Mouse (Mus musculus) thymus, postnatal 36 days (tissue): ENCODE measurements around the gene Klhl26.

ENCODE experiments used
- DNase-seq, 2 experiments: peaks; one replicate each; pipeline ENCODE4 v3.0.0; 2022; ENCODE audit warnings: mixed read lengths in 2 of 2

Gene Klhl26

GRCm38 (mm10) chr8:70440246-70440645 is 36.5 kb downstream of the Klhl26 start:
- DNase-seq: no peak

GRCm38 (mm10) chr8:70439848-70440179 is 37.0 kb downstream of the Klhl26 start:
- DNase-seq: no peak

GRCm38 (mm10) chr8:70439055-70439847 is 37.5 kb downstream of the Klhl26 start, which contains the start of gene Crtc1:
Crtc1 (minus strand) TSS chr8:70439579.
- peak; percentile 98 for DNase-seq

GRCm38 (mm10) chr8:70438423-70438822 is 38.3 kb downstream of the Klhl26 start:
- no peak for DNase-seq

- no peak for DNase-seq
These were observed 41.6 kb downstream of the Klhl26 start for GRCm38 (mm10) chr8:70435156-70435555.

- DNase-seq: no peak
These were observed 43.7 kb downstream of the Klhl26 start for GRCm38 (mm10) chr8:70432991-70433536.

- DNase-seq: no peak
These were observed 45.6 kb downstream of the Klhl26 start for GRCm38 (mm10) chr8:70431213-70431612.

GRCm38 (mm10) chr8:70426300-70426907 is 50.4 kb downstream of the Klhl26 start:
- peak in 1 of 2 experiments; percentile 12 for DNase-seq

- no peak for DNase-seq
These were observed 54.0 kb downstream of the Klhl26 start for GRCm38 (mm10) chr8:70422722-70423121.

GRCm38 (mm10) chr8:70421349-70422104 is 55.2 kb downstream of the Klhl26 start:
- no peak for DNase-seq

- no peak for DNase-seq
These were observed 56.7 kb downstream of the Klhl26 start for GRCm38 (mm10) chr8:70419879-70420643.

GRCm38 (mm10) chr8:70418954-70419353 is 57.8 kb downstream of the Klhl26 start:
- no peak for DNase-seq

GRCm38 (mm10) chr8:70417914-70418313 is 58.9 kb downstream of the Klhl26 start:
- peak in 1 of 2 experiments; percentile 8 for DNase-seq

- DNase-seq: no peak
These were observed 59.8 kb downstream of the Klhl26 start for GRCm38 (mm10) chr8:70416941-70417340.

- peak in 1 of 2 experiments; percentile 22 for DNase-seq
These were observed 61.0 kb downstream of the Klhl26 start for GRCm38 (mm10) chr8:70415540-70416451.

GRCm38 (mm10) chr8:70414310-70414946 is 62.3 kb downstream of the Klhl26 start:
- DNase-seq: no peak

GRCm38 (mm10) chr8:70410281-70410680 is 66.5 kb downstream of the Klhl26 start:
- DNase-seq: no peak

- no peak for DNase-seq
These were observed 67.3 kb downstream of the Klhl26 start for GRCm38 (mm10) chr8:70409455-70409871.

GRCm38 (mm10) chr8:70409019-70409418 is 67.7 kb downstream of the Klhl26 start:
- DNase-seq: no peak

- DNase-seq: no peak
These were observed 68.5 kb downstream of the Klhl26 start for GRCm38 (mm10) chr8:70408301-70408700.
